ENCODE assay signal across 8 mouse cellular contexts in genomic region chr2:33736722-33737121, GRCm38 (mm10).
DNase-seq lines count a peak whose midpoint lies in the region; ATAC-seq and TF ChIP-seq lines count a peak whose summit lies in the region.

No protein-coding gene starts in this region.

- no peak overlapping the region for H3K9ac ChIP-seq in ES-E14 (ENCODE audit: insufficient read depth, low read depth, low read length, poor library complexity, severe bottlenecking)
- H3K9ac ChIP-seq in forebrain, postnatal 0 days, result no peak overlapping the region
- H3K9ac ChIP-seq in kidney, postnatal 0 days (ENCODE audit: low read depth, low read length), result no peak overlapping the region
- H3K9ac ChIP-seq in lung, embryonic 15.5 days, result no peak overlapping the region

- 0% methylated on average over 2 of the region's 2 CpGs for WGBS in forebrain, postnatal 0 days
- 4% methylated on average over 2 of the region's 2 CpGs for WGBS in kidney, postnatal 0 days
- 3% methylated on average over 2 of the region's 2 CpGs for WGBS in lung, embryonic 15.5 days
- 9% methylated on average over 2 of the region's 2 CpGs for WGBS in olfactory bulb, adult 2 months

- H3K4me2 ChIP-seq in forebrain, postnatal 0 days (ENCODE audit: low read depth), result no peak overlapping the region
- no peak overlapping the region for H3K4me2 ChIP-seq in kidney, postnatal 0 days (ENCODE audit: low read length)
- H3K4me2 ChIP-seq in lung, embryonic 15.5 days, result no peak overlapping the region

- H3K27ac ChIP-seq in ES-E14 (ENCODE audit: insufficient read depth, low read depth, low read length, poor library complexity, severe bottlenecking), result no peak overlapping the region
- no peak overlapping the region for H3K27ac ChIP-seq in forebrain, postnatal 0 days (ENCODE audit: low read depth, low read length)
- H3K27ac ChIP-seq in kidney, postnatal 0 days, result no peak overlapping the region
- peak overlapping the region; percentile 10 for H3K27ac ChIP-seq in lung, embryonic 15.5 days
- H3K27ac ChIP-seq in olfactory bulb, adult 2 months (ENCODE audit: insufficient read depth, low read depth, low read length), result no peak overlapping the region

- TF ChIP-seq POLR2A in olfactory bulb, adult 2 months (IDR thresholded peaks at IDR 0.05; ENCODE audit: insufficient read depth, low read depth, low read length), result no peak

- DNase-seq in 416B (ENCODE audit: low read depth) (peak; percentile 55), ES-E14 (ENCODE audit: low read depth, low spot score) (peak; percentile 31)
- DNase-seq in cerebellum, adult 11-12 months, result peak; percentile 51
- DNase-seq in forebrain, postnatal 0 days, result peak; percentile 82
- peak; percentile 73 for DNase-seq in kidney, postnatal 0 days (ENCODE audit: low spot score)
- peak; percentile 60 to 62 for DNase-seq in thymus, postnatal 36 days

- no peaks in the 10 kb centered on the region for H3K36me3 ChIP-seq in ES-E14 (ENCODE audit: control insufficient read depth, insufficient read depth, low read length, poor library complexity, severe bottlenecking)
- peaks cover 20% of the 10 kb centered on the region for H3K36me3 ChIP-seq in forebrain, postnatal 0 days (ENCODE audit: insufficient read depth)
- 0 out of 2 replicates have a peak, but pooled peaks cover 7% of the 10 kb centered on the region for H3K36me3 ChIP-seq in kidney, postnatal 0 days (ENCODE audit: insufficient read depth, low read length)
- no peaks in the 10 kb centered on the region; the same call in 1 of the 2 replicates for H3K36me3 ChIP-seq in lung, embryonic 15.5 days

- peak; percentile 49; the same call in 1 of the 2 replicates for ATAC-seq in forebrain, postnatal 0 days
- no peak for ATAC-seq in kidney, postnatal 0 days (replicated peaks; ENCODE audit: low FRiP score, low read depth)
- ATAC-seq in lung, embryonic 15.5 days (ENCODE audit: borderline replicate concordance, extremely low read depth, low FRiP score, low TSS enrichment), result 0 out of 2 replicates have a peak, but pooled peaks have one; percentile 12

- no peaks in the 10 kb centered on the region for H3K9me3 ChIP-seq in ES-E14 (ENCODE audit: control insufficient read depth, insufficient read depth, low read depth, low read length)
- no peaks in the 10 kb centered on the region for H3K9me3 ChIP-seq in forebrain, postnatal 0 days (ENCODE audit: low read length)
- H3K9me3 ChIP-seq in kidney, postnatal 0 days (replicated peaks; ENCODE audit: low read length), result no peaks in the 10 kb centered on the region
- no peaks in the 10 kb centered on the region for H3K9me3 ChIP-seq in lung, embryonic 15.5 days

- H3K27me3 ChIP-seq in forebrain, postnatal 0 days (ENCODE audit: insufficient read depth, low read length), result no peaks in the 10 kb centered on the region
- no peaks in the 10 kb centered on the region for H3K27me3 ChIP-seq in kidney, postnatal 0 days (ENCODE audit: insufficient read depth, low read length)
- no peaks in the 10 kb centered on the region for H3K27me3 ChIP-seq in lung, embryonic 15.5 days

- in situ Hi-C loops in ES-E14 (cut with MboI; ENCODE audit: low sequenced_read_pairs in 2 of 2, unreplicated experiment in 2 of 2), result no loop called here

- peak; percentile 89 for TF ChIP-seq CTCF in forebrain, postnatal 0 days (IDR thresholded peaks at IDR 0.05; ENCODE audit: low read depth)
- TF ChIP-seq CTCF in kidney, postnatal 0 days (IDR thresholded peaks at IDR 0.05; ENCODE audit: low read depth), result peak; percentile 90
- TF ChIP-seq CTCF in olfactory bulb, adult 2 months (IDR thresholded peaks at IDR 0.05; ENCODE audit: insufficient read depth, low read depth, low read length), result peak; percentile 70

- no peaks in the 10 kb centered on the region for H3K4me1 ChIP-seq in ES-E14 (ENCODE audit: control insufficient read depth in 2 of 2, insufficient read depth in 2 of 2, low read length in 2 of 2, poor library complexity in 1 of 2)
- no peaks in the 10 kb centered on the region for H3K4me1 ChIP-seq in forebrain, postnatal 0 days (ENCODE audit: insufficient read depth)
- no peaks in the 10 kb centered on the region for H3K4me1 ChIP-seq in kidney, postnatal 0 days (replicated peaks; ENCODE audit: insufficient read depth, low read length)
- 0 out of 2 replicates have a peak, but pooled peaks cover 11% of the 10 kb centered on the region for H3K4me1 ChIP-seq in lung, embryonic 15.5 days
- no peaks in the 10 kb centered on the region for H3K4me1 ChIP-seq in olfactory bulb, adult 2 months (ENCODE audit: control insufficient read depth, insufficient read depth, low read length)

- H3K4me3 ChIP-seq in ES-E14 (ENCODE audit: insufficient read depth in 1 of 2, low read depth in 1 of 2, low read length in 2 of 2, poor library complexity in 1 of 2, severe bottlenecking in 1 of 2), result no peak overlapping the region
- no peak overlapping the region for H3K4me3 ChIP-seq in forebrain, postnatal 0 days (ENCODE audit: low read depth, low read length)
- H3K4me3 ChIP-seq in kidney, postnatal 0 days (replicated peaks; ENCODE audit: low read depth, low read length), result no peak overlapping the region
- H3K4me3 ChIP-seq in lung, embryonic 15.5 days, result no peak overlapping the region
- no peak overlapping the region for H3K4me3 ChIP-seq in olfactory bulb, adult 2 months (ENCODE audit: insufficient read depth, low read depth, low read length)

TF ChIP-seq in ES-E14, 5 proteins besides CTCF, POLR2A, EP300 and RAD21:
- TF ChIP-seq ZNF384 (IDR thresholded peaks at IDR 0.05; ENCODE audit: low read depth, low read length) (no peak), HCFC1 (IDR thresholded peaks at IDR 0.05; ENCODE audit: borderline replicate concordance, insufficient read depth, low read length) (no peak), MAFK (IDR thresholded peaks at IDR 0.05; ENCODE audit: insufficient read depth, low read depth, low read length) (no peak), ZC3H11A (IDR thresholded peaks at IDR 0.05; ENCODE audit: borderline replicate concordance, low read depth, low read length) (no peak), CHD2 (IDR thresholded peaks at IDR 0.05; ENCODE audit: low read depth, low read length) (no peak)

Comparison
In these comparisons a context has a peak if more than half of its experiments do, and no peak if none do; other contexts are left out.
1. DNase-seq: peak in every context shown above with its lines; median percentile 82 in forebrain, postnatal 0 days; 73 in kidney, postnatal 0 days; 61 in thymus, postnatal 36 days; 55 in 416B; 51 in cerebellum, adult 11-12 months; 31 in ES-E14.